Mouse (Mus musculus): ENCODE results near the gene Cryz.

Cryz gene

GRCm38 (mm10) chr3:154671013-154671412, 74.5 kb downstream of the Cryz start:
- no peak for DNase-seq (ENCODE audit: low spot score in 2 of 2)
